Mouse (Mus musculus) stomach, postnatal 0 days (tissue): ENCODE measurements at regions not wholly inside any gene's neighbourhood (a gene's known extent, or its start where the extent isn't known, plus 50 kb on each side); places are given as distances from the start of the nearest gene placed in this dataset.

ENCODE experiments used
- ATAC-seq: fragments of 200-750 bp; cut with Nextera tagmentation; 2 replicates; pipeline ENCODE4 v1.8.0; 2017; ENCODE audit not compliant: low FRiP score, low TSS enrichment
- DNase-seq: peaks from one replicate; pipeline ENCODE4 v3.0.0-alpha.2; 2016; ENCODE audit warnings: low spot score
- H3K27ac ChIP-seq: fragments of 300-500 bp; sonication (generic); replicated peaks from 2 replicates; pipeline ENCODE4 v1.5.1; 2014; ENCODE audit warnings: mild to moderate bottlenecking, control low read depth
- H3K27me3 ChIP-seq: fragments of 300-500 bp; sonication (generic); 2 replicates; pipeline ENCODE4 v1.6.1; 2014; ENCODE audit warnings: low read length; ENCODE audit not compliant: control insufficient read depth, insufficient read depth
- H3K36me3 ChIP-seq: fragments of 300-500 bp; sonication (generic); 2 replicates; pipeline ENCODE4 v1.6.1; 2014; ENCODE audit warnings: low read length, mixed read lengths; ENCODE audit not compliant: control insufficient read depth, insufficient read depth
- H3K4me1 ChIP-seq: fragments of 300-500 bp; sonication (generic); replicated peaks from 2 replicates; pipeline ENCODE4 v1.6.1; 2014; ENCODE audit warnings: antibody characterized with exemption; ENCODE audit not compliant: control insufficient read depth, insufficient read depth
- H3K4me2 ChIP-seq: fragments of 300-500 bp; sonication (generic); replicated peaks from 2 replicates; pipeline ENCODE4 v1.6.1; 2014; ENCODE audit warnings: low read depth, mild to moderate bottlenecking, control low read depth, moderate library complexity
- H3K4me3 ChIP-seq: fragments of 300-500 bp; sonication (generic); 2 replicates; pipeline ENCODE4 v1.5.1; 2014; ENCODE audit warnings: low read depth, low read length, control low read depth
- H3K9ac ChIP-seq: fragments of 300-500 bp; sonication (generic); 2 replicates; pipeline ENCODE4 v1.6.1; 2014; ENCODE audit warnings: mild to moderate bottlenecking, low read length, control low read depth, mixed read lengths
- H3K9me3 ChIP-seq: fragments of 300-500 bp; sonication (generic); 2 replicates; pipeline ENCODE4 v1.6.1; 2016; ENCODE audit warnings: low read length; ENCODE audit not compliant: control insufficient read depth
- CTCF ChIP-seq: IDR thresholded peaks from 2 replicates; pipeline ENCODE4 v1.5.1; 2016; ENCODE audit warnings: antibody characterized with exemption, low read depth, mild to moderate bottlenecking, moderate library complexity
- EP300 ChIP-seq: optimal IDR thresholded peaks from 2 replicates; pipeline ENCODE3; 2016; ENCODE audit warnings: antibody characterized with exemption
- WGBS: fragments of 180-500 bp; shearing (Covaris S2); extraction: QIAGEN DNeasy Blood & Tissue Kit; methylation state at CpG from one replicate; pipeline ENCODE4 v1.1.7; 2014; 5-methylcytosine and 5-hydroxymethylcytosine counted together

- H3K4me1 ChIP-seq: no peaks in the 10 kb centered on the region; the same call in 1 of the 2 replicates
- 65% methylated on average over 8 of the region's 8 CpGs for WGBS
- peak overlapping the region; percentile 45; the same call in 1 of the 2 replicates for H3K27ac ChIP-seq
- DNase-seq (no peak), ATAC-seq (no peak)
- no peak for TF ChIP-seq EP300
- TF ChIP-seq CTCF: no peak
- H3K4me2 ChIP-seq: no peak overlapping the region; the same call in 1 of the 2 replicates
- H3K9ac ChIP-seq: no peak overlapping the region
- no peaks in the 10 kb centered on the region for H3K9me3 ChIP-seq
- no peaks in the 10 kb centered on the region for H3K27me3 ChIP-seq
- no peaks in the 10 kb centered on the region for H3K36me3 ChIP-seq
- H3K4me3 ChIP-seq: no peak overlapping the region
These were observed 286.4 kb upstream of the Ubash3b start for GRCm38 (mm10) chr9:41447902-41448301.

GRCm38 (mm10) chr9:41447211-41447875 lies 285.8 kb upstream of the Ubash3b start:
- ATAC-seq (peak; percentile 67; the same call in 1 of the 2 replicates), DNase-seq (peak; percentile 17)
- Histone ChIP-seq H3K36me3 (no peaks in the 10 kb centered on the region), H3K9ac (0 out of 2 replicates have a peak overlapping the region, but pooled peaks have one; percentile 27), H3K27ac (peak overlapping the region; percentile 90), H3K9me3 (no peaks in the 10 kb centered on the region), H3K27me3 (no peaks in the 10 kb centered on the region), H3K4me1 (no peaks in the 10 kb centered on the region; the same call in 1 of the 2 replicates), H3K4me2 (peak overlapping the region; percentile 40), H3K4me3 (0 out of 2 replicates have a peak overlapping the region, but pooled peaks have one; percentile 8)
- TF ChIP-seq CTCF (peak; percentile 37), EP300 (peak; percentile 16)
- 21% methylated on average over 12 of the region's 12 CpGs for WGBS

DNA sequence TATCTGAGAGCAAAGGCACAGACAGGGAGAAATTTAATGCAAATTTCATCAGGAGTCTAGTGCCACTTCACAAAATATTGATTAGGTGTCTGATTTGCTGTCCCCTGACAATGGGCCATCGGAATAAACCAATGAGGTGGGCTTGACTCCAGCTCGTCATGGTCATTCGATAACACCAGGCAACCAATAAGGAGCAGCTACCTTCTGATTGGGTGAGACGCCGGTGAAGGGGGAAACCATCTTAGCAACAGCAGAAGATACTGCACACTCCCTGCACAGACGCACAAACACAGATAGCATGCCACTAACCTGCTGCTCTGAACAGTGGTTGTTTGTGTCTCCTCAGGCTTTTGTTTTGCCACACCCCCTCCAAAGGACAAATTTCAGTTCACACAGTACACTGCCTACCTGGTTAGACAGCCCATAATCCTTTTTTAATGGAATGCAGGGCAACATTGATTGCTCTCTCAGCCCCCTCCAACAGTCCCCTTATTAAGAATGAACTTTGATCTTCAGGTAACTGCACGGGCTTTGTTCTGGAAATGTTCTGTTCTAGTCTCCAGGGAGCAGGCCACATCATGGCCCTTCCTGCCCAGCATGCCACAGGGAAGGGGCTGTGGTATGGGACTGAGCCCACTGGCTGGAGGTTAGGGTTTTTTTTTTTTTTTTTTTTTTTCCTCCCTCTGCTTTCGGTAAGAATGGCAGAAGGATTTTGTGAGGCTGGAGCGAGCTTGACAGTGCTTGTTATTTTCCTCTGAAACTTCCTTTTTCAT lies 285.1 kb upstream of the Ubash3b start:
- no peaks in the 10 kb centered on the region for H3K27me3 ChIP-seq
- WGBS: 64% methylated on average over 9 of the region's 9 CpGs
- H3K27ac ChIP-seq: peak overlapping the region; percentile 90
- H3K9ac ChIP-seq: no peak overlapping the region
- H3K9me3 ChIP-seq: no peaks in the 10 kb centered on the region
- DNase-seq: no peak
- ATAC-seq: no peak
- TF ChIP-seq EP300: peak; percentile 3
- TF ChIP-seq CTCF: no peak
- H3K4me1 ChIP-seq: no peaks in the 10 kb centered on the region; the same call in 1 of the 2 replicates
- no peak overlapping the region for H3K4me3 ChIP-seq
- peak overlapping the region; percentile 40; the same call in 1 of the 2 replicates for H3K4me2 ChIP-seq
- H3K36me3 ChIP-seq: no peaks in the 10 kb centered on the region

GRCm38 (mm10) chr9:41442418-41442817 lies 280.9 kb upstream of the Ubash3b start:
- Histone ChIP-seq H3K4me1 (no peaks in the 10 kb centered on the region), H3K27me3 (no peaks in the 10 kb centered on the region), H3K9me3 (no peaks in the 10 kb centered on the region), H3K27ac (no peak overlapping the region), H3K36me3 (no peaks in the 10 kb centered on the region), H3K9ac (no peak overlapping the region), H3K4me3 (no peak overlapping the region), H3K4me2 (no peak overlapping the region)
- DNase-seq (no peak), ATAC-seq (no peak)
- TF ChIP-seq CTCF: no peak
- TF ChIP-seq EP300: no peak
- WGBS: 84% methylated on average over 3 of the region's 3 CpGs

DNA sequence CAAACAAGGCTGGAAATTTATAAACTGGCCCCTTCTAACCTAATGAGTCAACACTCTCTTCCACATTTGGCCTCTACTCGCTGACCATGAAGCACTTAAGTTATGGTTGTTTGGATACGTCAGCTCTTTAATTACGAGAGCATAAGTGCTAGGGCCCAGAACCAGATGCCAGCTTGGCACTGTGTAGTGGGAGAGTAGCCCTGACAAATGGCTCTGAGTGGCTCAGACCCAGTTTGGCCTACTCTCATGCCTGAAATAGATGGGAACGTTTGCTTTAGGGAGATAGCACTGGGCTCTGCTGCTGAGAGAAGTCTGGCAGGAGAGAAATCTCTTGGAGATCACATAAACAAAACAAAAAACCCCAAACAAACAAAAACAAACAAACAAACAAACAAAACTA lies 278.5 kb upstream of the Ubash3b start:
- Histone ChIP-seq H3K4me2 (no peak overlapping the region), H3K27ac (no peak overlapping the region), H3K36me3 (no peaks in the 10 kb centered on the region), H3K9me3 (no peaks in the 10 kb centered on the region), H3K9ac (no peak overlapping the region), H3K4me1 (no peaks in the 10 kb centered on the region), H3K4me3 (no peak overlapping the region), H3K27me3 (no peaks in the 10 kb centered on the region)
- no peak for ATAC-seq
- TF ChIP-seq CTCF (no peak), EP300 (no peak)
- WGBS: 70% methylated on average over 4 of the region's 4 CpGs
- DNase-seq: no peak

DNA sequence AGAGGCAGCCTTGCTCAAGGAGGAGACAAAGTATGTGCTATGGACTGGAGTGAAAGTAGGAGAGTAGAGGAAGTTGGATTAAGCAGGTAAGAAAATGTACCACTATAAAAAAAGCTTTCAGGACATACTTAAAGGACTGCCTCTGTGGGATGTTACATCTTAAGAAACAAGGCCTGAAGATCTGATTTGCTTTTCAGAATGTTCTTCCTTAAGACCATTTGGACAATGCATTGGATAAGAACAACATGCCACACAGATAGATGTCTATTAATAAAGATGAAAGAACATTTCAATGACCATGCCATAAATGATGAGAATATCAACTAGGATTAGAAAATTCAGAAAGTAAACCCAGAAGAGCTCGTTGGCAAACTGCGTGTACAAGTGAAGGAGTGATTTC lies 276.6 kb upstream of the Ubash3b start:
- H3K9ac ChIP-seq: no peak overlapping the region
- no peaks in the 10 kb centered on the region for H3K27me3 ChIP-seq
- DNase-seq (no peak), ATAC-seq (no peak)
- H3K4me2 ChIP-seq: no peak overlapping the region
- WGBS: 97% methylated on average over 2 of the region's 2 CpGs
- TF ChIP-seq CTCF: no peak
- TF ChIP-seq EP300: no peak
- H3K4me3 ChIP-seq: no peak overlapping the region
- no peaks in the 10 kb centered on the region for H3K4me1 ChIP-seq
- no peak overlapping the region for H3K27ac ChIP-seq
- H3K36me3 ChIP-seq: no peaks in the 10 kb centered on the region
- no peaks in the 10 kb centered on the region for H3K9me3 ChIP-seq
